Mouse (Mus musculus): ENCODE data around the gene Pacs2. TPM values are rescaled to one million over a fixed set of nuclear protein-coding genes. Genes with fewer than 3 reads are reported as not detected.
A peak's percentile ranks its signal among the peaks of the same experiment; 100 is the strongest.

The Pacs2 gene
- polyA plus RNA-seq, 1 experiment from 2014 or later, result 17.4 TPM

DNA sequence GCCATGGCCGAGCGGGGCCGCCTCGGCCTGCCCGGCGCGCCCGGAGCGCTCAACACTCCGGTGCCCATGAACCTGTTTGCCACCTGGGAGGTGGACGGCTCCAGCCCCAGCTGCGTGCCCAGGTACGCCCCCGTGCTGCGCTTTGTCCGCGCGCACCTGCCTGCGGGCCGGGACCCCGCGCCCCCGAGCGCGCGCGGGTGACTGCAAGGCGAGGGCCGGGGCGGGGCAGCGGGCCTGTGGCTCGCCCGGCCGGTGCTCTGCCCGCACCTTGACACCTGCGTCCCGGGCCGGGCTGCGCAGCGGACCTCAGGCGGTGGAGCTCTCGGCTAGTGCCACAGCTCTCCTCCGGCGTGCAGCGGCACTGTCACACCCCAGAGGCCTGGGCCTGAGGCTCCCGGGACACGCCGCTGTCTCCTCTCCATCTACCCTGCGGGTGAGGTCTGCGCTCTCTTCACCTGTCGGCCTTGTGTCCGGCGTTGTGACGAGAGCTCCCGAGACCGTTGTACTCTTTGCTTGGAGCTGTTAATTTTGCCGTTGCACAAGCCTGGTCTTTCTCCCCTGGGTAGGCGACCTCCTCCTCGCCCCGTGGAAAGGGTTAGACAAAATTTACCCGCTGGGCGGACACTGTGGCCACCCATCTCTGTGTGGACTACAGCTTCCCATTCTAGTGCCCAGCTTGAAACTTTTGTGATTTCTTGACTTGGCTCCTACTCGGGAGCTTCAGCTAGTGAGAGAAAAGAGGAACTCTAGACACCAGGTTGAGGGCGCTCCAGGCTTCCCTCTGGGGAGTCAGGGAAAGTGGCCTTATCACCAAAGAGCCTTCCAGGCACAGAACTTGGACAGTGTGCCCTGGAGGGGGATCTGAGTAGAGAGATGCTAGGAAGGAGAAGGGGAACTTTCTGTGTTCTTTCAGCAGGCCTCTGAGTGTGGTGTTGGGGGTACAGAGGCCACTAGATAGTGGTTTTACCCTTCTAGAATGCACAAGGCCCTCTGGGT lies 551 bp downstream of the Pacs2 start:
- H3K27me3 ChIP-seq, result no peaks in the 10 kb centered on the region
- no peaks in the 10 kb centered on the region for H3K9me3 ChIP-seq (replicated peaks)
- under 1% methylated on average over 52 of the region's 64 CpGs for WGBS
- 0 out of 2 replicates have a peak, but pooled peaks cover 3% of the 10 kb centered on the region for H3K36me3 ChIP-seq (ENCODE audit: poor library complexity, severe bottlenecking)
- peaks cover 43% of the 10 kb centered on the region for H3K4me1 ChIP-seq
- peak overlapping the region; percentile 65 for H3K27ac ChIP-seq
- peak overlapping the region; percentile 93 for H3K4me2 ChIP-seq
- H3K4me3 ChIP-seq, result peak overlapping the region; percentile 87
- peak; percentile 26 for ATAC-seq
- H3K9ac ChIP-seq, result peak overlapping the region; percentile 97

DNA sequence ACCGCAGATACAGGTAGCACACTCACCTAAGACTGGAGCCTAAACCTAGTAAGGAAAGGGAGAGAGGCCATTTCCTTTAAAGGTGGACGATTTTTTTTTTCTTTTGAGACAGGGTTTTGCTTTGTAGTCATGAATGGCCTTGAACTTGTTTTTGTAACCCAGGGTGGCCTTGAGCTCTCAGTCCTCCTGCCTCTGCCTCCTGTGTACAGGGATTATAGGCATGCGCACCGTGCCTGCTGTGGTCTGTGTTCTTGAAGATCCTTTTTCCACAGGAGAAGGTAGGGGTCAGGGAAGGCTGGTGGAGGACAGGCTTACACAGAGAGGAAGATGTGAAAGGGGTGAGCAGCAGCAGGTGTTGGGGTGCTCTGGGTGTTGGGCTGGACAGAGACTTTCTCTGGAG lies 1.6 kb downstream of the Pacs2 start:
- H3K27ac ChIP-seq, result no peak overlapping the region
- peaks cover 7% of the 10 kb centered on the region for H3K36me3 ChIP-seq (ENCODE audit: poor library complexity, severe bottlenecking)
- 63% methylated on average over 4 of the region's 4 CpGs for WGBS
- peak overlapping the region; percentile 87 for H3K4me3 ChIP-seq
- peaks cover 43% of the 10 kb centered on the region for H3K4me1 ChIP-seq
- no peaks in the 10 kb centered on the region for H3K9me3 ChIP-seq (replicated peaks)
- peak overlapping the region; percentile 97 for H3K9ac ChIP-seq
- no peak for ATAC-seq
- H3K4me2 ChIP-seq, result peak overlapping the region; percentile 93
- no peaks in the 10 kb centered on the region for H3K27me3 ChIP-seq

DNA sequence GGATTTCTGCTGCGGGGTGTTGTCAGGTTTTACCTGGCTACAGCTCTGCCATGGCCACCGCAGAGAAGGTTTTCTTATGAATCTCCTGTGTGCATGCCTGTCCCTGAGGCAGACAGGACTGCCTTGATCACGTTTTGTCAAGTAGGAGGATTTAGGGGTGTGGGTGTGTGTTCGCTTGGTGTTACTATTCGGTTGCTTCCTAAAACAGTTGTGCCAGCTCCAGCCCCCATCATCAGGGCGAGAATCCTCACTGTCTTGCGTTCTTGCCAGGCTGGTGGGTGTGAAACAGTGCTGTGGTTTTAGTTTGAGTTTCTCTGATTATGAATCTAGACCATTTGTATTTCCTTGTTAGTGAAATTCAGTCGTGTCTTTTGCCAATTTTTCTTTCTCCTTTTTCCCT lies 2.7 kb downstream of the Pacs2 start:
- Histone ChIP-seq H3K9ac (peak overlapping the region; percentile 97), H3K36me3 (ENCODE audit: poor library complexity, severe bottlenecking) (peaks cover 10% of the 10 kb centered on the region), H3K27ac (no peak overlapping the region), H3K27me3 (no peaks in the 10 kb centered on the region), H3K9me3 (replicated peaks) (no peaks in the 10 kb centered on the region), H3K4me2 (peak overlapping the region; percentile 0; the same call in 1 of the 2 replicates), H3K4me3 (no peak overlapping the region), H3K4me1 (peaks cover 43% of the 10 kb centered on the region)
- ATAC-seq, result no peak
- WGBS, result 69% methylated on average over 8 of the region's 8 CpGs

DNA sequence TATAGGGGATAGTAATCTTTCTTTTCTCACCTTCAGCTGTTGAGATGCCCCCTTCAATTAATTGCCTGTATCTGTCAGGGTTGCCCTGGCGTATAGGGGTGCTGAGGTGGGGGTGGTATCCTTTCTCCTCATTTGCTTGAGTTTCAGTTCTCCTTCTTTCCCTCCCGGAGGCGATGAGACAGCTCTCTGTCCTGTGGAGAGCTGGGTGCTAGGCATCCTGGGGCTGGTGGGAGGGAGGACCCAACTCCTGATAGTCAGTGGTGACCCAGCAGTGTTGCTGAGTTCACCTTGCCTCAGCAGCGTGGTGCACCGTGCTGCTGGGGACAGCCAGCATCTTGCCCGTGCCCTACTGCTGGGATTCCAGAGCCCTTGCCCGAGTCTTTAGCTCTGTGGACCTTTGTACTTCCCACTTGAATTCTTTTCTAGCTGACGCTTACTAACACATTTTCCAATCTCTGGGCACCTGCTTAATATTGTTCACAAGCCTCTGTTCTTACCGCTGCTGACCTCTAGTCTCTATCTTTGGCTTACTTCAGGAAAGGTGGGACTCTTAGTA lies 3.2 kb downstream of the Pacs2 start:
- peak overlapping the region; percentile 45 for H3K9ac ChIP-seq
- no peaks in the 10 kb centered on the region for H3K27me3 ChIP-seq
- no peak for ATAC-seq
- H3K36me3 ChIP-seq (ENCODE audit: poor library complexity, severe bottlenecking), result peaks cover 10% of the 10 kb centered on the region
- H3K4me2 ChIP-seq, result no peak overlapping the region; the same call in 1 of the 2 replicates
- no peaks in the 10 kb centered on the region for H3K9me3 ChIP-seq (replicated peaks)
- no peak overlapping the region for H3K27ac ChIP-seq
- WGBS, result 79% methylated on average over 9 of the region's 9 CpGs
- H3K4me3 ChIP-seq, result no peak overlapping the region
- peaks cover 43% of the 10 kb centered on the region for H3K4me1 ChIP-seq

DNA sequence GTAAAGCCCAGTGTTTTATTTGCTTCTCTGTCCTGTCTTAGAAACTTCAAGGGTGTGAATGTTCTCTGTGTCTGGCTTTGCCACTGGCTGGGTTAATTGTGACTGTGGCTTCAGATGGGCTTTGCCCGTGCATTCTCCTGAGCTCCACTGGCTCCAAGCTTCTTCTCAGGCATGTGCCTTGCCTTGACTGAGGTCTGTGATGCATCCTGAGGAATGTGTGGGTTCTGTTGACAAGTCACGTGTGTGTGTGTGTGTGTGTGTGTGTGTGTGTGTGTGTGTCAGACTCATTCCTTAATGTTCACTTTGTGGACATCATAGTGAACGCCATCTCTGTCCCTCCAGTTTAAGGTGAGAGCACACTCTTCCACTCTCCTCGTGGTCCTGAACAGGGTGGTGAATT lies 4.5 kb downstream of the Pacs2 start:
- ATAC-seq, result no peak
- Histone ChIP-seq H3K27me3 (no peaks in the 10 kb centered on the region), H3K36me3 (ENCODE audit: poor library complexity, severe bottlenecking) (peaks cover 17% of the 10 kb centered on the region), H3K4me3 (no peak overlapping the region), H3K4me1 (peaks cover 30% of the 10 kb centered on the region), H3K9ac (no peak overlapping the region), H3K4me2 (no peak overlapping the region), H3K27ac (no peak overlapping the region), H3K9me3 (replicated peaks) (no peaks in the 10 kb centered on the region)
- WGBS, result 90% methylated on average over 4 of the region's 4 CpGs

DNA sequence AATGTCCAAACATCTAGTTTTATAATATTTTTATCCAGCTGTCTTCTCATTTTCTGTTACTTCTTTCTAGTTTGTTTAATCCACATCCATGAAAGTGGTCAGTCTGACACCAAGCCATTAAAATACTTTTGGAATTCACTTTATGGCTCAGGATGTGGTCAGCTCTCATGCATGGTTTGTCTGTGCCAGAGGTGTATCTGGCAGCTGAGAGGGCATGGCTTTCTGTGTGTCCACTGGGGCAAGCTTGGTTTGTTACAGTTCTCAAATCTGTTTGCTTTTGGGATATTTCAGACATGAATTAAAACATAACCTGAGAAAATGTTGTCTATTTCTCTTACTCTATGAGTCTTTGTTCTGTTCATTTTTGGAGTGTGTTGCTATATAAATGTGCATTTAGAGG lies 7.2 kb downstream of the Pacs2 start:
- Histone ChIP-seq H3K4me2 (no peak overlapping the region), H3K36me3 (ENCODE audit: poor library complexity, severe bottlenecking) (peaks cover 36% of the 10 kb centered on the region), H3K27me3 (no peaks in the 10 kb centered on the region), H3K4me1 (peaks cover 14% of the 10 kb centered on the region), H3K4me3 (no peak overlapping the region), H3K9ac (no peak overlapping the region), H3K9me3 (replicated peaks) (no peaks in the 10 kb centered on the region), H3K27ac (no peak overlapping the region)
- no peak for ATAC-seq

DNA sequence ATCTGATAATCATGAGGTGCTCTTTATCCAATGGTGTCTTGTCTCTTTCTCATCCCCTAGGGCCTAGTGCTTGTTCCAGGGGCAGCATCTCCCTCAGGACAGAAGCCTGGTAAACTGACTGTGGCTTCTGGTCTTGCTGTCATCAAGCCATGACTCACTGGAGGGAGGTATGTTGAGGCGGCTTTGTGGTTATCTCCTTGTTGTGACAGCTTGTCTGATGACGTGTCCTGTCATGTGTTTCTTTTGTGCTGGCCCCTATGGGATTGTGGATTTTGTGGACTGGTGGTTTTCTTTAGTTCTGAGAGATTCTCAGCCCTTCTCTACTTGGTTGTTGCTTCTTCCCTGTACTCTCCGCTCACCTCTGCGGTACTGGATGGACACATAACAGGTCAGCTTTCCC lies 8.8 kb downstream of the Pacs2 start:
- H3K9me3 ChIP-seq (replicated peaks), result no peaks in the 10 kb centered on the region
- H3K27me3 ChIP-seq, result no peaks in the 10 kb centered on the region
- peaks cover 6% of the 10 kb centered on the region for H3K4me1 ChIP-seq
- no peak for ATAC-seq
- 87% methylated on average over 4 of the region's 4 CpGs for WGBS
- H3K4me2 ChIP-seq, result no peak overlapping the region
- no peak overlapping the region for H3K27ac ChIP-seq
- H3K9ac ChIP-seq, result no peak overlapping the region
- H3K36me3 ChIP-seq (ENCODE audit: poor library complexity, severe bottlenecking), result peaks cover 48% of the 10 kb centered on the region
- no peak overlapping the region for H3K4me3 ChIP-seq

DNA sequence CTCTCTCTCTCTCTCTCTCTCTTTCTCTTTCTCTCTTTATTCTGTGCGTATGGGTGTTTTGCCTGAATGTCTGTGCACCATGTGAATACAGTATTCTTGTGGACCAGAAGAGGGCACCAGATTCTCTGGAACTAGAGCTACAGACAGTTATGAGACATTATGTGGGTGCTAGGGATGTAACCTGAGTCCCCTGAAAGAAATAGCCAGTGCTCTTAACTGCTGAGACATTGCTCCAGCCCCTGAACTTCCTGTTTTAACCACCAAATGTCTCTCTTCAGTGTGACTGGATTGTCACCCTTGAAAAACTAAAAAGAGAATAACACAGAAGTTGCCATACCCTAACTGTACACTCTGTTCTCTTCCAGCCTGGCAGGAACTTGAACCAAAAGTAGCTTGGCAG lies 12.2 kb downstream of the Pacs2 start:
- Histone ChIP-seq H3K4me3 (no peak overlapping the region), H3K36me3 (ENCODE audit: poor library complexity, severe bottlenecking) (peaks cover 39% of the 10 kb centered on the region; the same call in 1 of the 2 replicates), H3K4me1 (peaks cover 18% of the 10 kb centered on the region), H3K4me2 (no peak overlapping the region), H3K9me3 (replicated peaks) (no peaks in the 10 kb centered on the region), H3K27me3 (no peaks in the 10 kb centered on the region), H3K9ac (no peak overlapping the region), H3K27ac (no peak overlapping the region)
- WGBS, result 100% methylated on average over 1 of the region's 1 CpGs
- ATAC-seq, result no peak

DNA sequence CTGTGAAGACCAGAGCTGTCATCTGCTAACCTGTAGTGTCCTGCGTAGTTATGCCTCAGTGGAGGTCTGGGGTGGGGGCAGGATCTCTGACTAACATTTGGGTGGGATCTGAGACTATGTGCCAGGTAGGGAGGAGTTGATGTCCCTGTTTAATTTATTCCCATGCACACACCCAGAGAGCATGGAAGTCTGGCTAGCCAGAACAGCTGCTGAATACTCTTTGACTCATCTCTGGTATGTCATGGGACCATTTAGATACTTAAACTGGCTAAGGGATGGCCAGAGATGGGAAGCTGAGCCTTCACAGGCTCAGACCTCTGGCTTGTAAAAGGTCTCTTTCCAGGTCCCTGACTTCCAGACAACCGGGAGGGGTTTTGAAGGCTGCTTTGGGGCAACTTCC lies 13.2 kb downstream of the Pacs2 start:
- Histone ChIP-seq H3K9ac (no peak overlapping the region), H3K27ac (no peak overlapping the region), H3K4me1 (peaks cover 28% of the 10 kb centered on the region), H3K27me3 (no peaks in the 10 kb centered on the region), H3K4me2 (no peak overlapping the region), H3K4me3 (no peak overlapping the region), H3K9me3 (replicated peaks) (no peaks in the 10 kb centered on the region), H3K36me3 (ENCODE audit: poor library complexity, severe bottlenecking) (peaks cover 39% of the 10 kb centered on the region; the same call in 1 of the 2 replicates)
- ATAC-seq, result no peak
- WGBS, result 94% methylated on average over 2 of the region's 2 CpGs

DNA sequence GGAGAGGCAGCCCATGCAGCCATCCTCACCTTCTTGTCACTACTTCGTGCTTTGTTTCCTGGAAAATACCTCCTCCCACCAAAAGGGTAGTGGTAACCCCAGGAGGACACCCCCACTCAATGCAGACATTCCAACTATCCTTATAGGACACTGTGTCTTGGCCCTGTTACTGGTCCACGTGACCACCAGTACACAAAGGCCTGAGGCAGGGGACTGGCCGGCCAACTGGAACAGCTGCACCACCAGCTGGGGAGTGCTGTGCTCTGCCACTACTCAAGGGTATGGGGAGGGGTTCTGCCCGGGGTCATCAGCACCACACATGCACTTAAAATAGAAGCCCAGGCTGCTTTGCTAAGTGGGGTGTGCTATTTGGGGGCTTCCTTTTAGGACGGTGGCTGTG lies 13.8 kb downstream of the Pacs2 start:
- Histone ChIP-seq H3K27me3 (no peaks in the 10 kb centered on the region), H3K9ac (no peak overlapping the region), H3K4me2 (no peak overlapping the region), H3K4me3 (no peak overlapping the region), H3K36me3 (ENCODE audit: poor library complexity, severe bottlenecking) (peaks cover 38% of the 10 kb centered on the region; the same call in 1 of the 2 replicates), H3K27ac (no peak overlapping the region), H3K9me3 (replicated peaks) (no peaks in the 10 kb centered on the region), H3K4me1 (peaks cover 33% of the 10 kb centered on the region)
- ATAC-seq, result no peak
- 56% methylated on average over 5 of the region's 5 CpGs for WGBS

DNA sequence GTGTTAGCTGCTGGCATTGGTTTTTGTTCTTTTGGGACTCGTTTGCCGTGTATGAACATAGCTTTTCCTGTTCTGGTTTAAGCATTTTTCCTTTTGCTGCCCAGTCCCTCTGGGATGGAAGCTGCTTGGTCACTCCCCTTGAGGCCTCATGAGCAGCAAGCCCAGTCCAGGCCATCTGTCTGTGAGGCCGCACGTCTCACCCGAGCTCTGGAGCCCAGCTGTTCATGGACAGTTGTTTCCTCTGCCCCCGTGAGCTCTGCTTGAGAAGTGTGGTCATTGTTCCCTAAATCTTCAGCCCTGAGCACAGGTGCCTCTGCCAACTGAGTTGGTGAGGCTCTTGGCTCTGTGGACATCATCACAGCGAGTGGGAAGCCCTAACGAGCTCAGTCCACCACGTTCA lies 14.6 kb downstream of the Pacs2 start:
- H3K4me1 ChIP-seq, result peaks cover 41% of the 10 kb centered on the region
- no peak for ATAC-seq
- H3K4me3 ChIP-seq, result no peak overlapping the region
- H3K36me3 ChIP-seq (ENCODE audit: poor library complexity, severe bottlenecking), result peaks cover 30% of the 10 kb centered on the region; the same call in 1 of the 2 replicates
- H3K9ac ChIP-seq, result no peak overlapping the region
- H3K4me2 ChIP-seq, result no peak overlapping the region
- peak overlapping the region; percentile 42; the same call in 1 of the 2 replicates for H3K27ac ChIP-seq
- whole genome bisulfite sequencing, result 63% methylated on average over 9 of the region's 9 CpGs
- H3K9me3 ChIP-seq (replicated peaks), result no peaks in the 10 kb centered on the region
- H3K27me3 ChIP-seq, result no peaks in the 10 kb centered on the region

DNA sequence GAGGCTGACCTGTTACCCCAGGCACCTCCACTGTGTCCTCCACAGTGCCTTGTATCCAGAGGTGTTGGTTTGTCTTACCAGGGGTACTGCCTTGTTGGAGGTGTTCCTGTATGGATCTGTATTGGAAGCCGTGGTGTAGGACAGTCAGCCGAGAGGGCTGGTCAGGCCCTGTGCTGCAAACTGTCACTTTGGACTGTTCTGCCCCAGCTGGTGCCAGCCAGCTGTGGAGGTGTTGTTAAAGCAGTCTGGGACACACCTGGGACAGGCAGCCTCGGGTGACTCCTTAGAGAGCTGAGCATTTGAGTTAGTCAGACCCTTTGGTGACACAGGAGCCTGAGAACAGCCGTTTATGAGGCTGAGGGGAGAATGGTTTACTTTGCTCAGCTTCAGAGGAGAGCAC lies 15.7 kb downstream of the Pacs2 start:
- Histone ChIP-seq H3K9me3 (replicated peaks) (no peaks in the 10 kb centered on the region), H3K27ac (no peak overlapping the region), H3K9ac (no peak overlapping the region), H3K36me3 (ENCODE audit: poor library complexity, severe bottlenecking) (peaks cover 27% of the 10 kb centered on the region; the same call in 1 of the 2 replicates), H3K4me2 (no peak overlapping the region), H3K4me1 (peaks cover 41% of the 10 kb centered on the region), H3K27me3 (no peaks in the 10 kb centered on the region), H3K4me3 (no peak overlapping the region)
- no peak for ATAC-seq
- WGBS, result 77% methylated on average over 4 of the region's 4 CpGs
